Mouse (Mus musculus): Measurements from ENCODE around the gene Cd2ap. TPM values are rescaled to one million over a fixed set of nuclear protein-coding genes. Genes with fewer than 3 reads are reported as not detected.

Gene Cd2ap
- total and polyA plus RNA-seq, 3 experiments, result 18.8 to 36.3 (median 26.1) TPM

GRCm38 (mm10) chr17:42789723-42790122, 86.7 kb downstream of the Cd2ap start:
- dilution Hi-C loops (cut with MboI; ENCODE audit: extremely low pct_ligation_motif_present, extremely low pct_unique_long_range_greater_than_20kb, low sequenced_read_pairs) (no loop called here), in situ Hi-C loops (cut with MboI; ENCODE audit: low pct_ligation_motif_present, low pct_unique_long_range_greater_than_20kb, low sequenced_read_pairs) (loop anchor here (25.0 kb wide), 1 partner anchor 127 kb away; no protein-coding TSS in a partner anchor)
- no peaks in the 10 kb centered on the region for H3K4me1 ChIP-seq (ENCODE audit: control insufficient read depth in 1 of 2, insufficient read depth in 2 of 2)
- H3K9me3 ChIP-seq (replicated peaks; ENCODE audit: low read length), result no peaks in the 10 kb centered on the region
- no peaks in the 10 kb centered on the region for H3K79me2 ChIP-seq (replicated peaks; ENCODE audit: control insufficient read depth, extremely low read depth, insufficient read depth, poor library complexity, severe bottlenecking)
- TF ChIP-seq NRF1 (IDR thresholded peaks at IDR 0.05; ENCODE audit: low read depth, low read length) (no peak), CHD1 (IDR thresholded peaks at IDR 0.05; ENCODE audit: low read depth, low read length) (no peak), NELFE (IDR thresholded peaks at IDR 0.05; ENCODE audit: low read depth, low read length) (no peak), ELF1 (IDR thresholded peaks at IDR 0.05; ENCODE audit: low read depth, low read length) (no peak), ZC3H11A (IDR thresholded peaks at IDR 0.05; ENCODE audit: low read depth, low read length) (no peak), PAX5 (IDR thresholded peaks at IDR 0.05; ENCODE audit: low read length) (no peak), HCFC1 (IDR thresholded peaks at IDR 0.05; ENCODE audit: low read depth, low read length) (no peak), TBP (conservative IDR thresholded peaks at IDR 0.05; ENCODE audit: low read depth, low read length) (no peak), ZKSCAN1 (IDR thresholded peaks at IDR 0.05; ENCODE audit: borderline replicate concordance, low read depth, low read length) (no peak), USF1 (IDR thresholded peaks at IDR 0.05; ENCODE audit: low read depth, low read length) (no peak), JUN (IDR thresholded peaks at IDR 0.05; ENCODE audit: insufficient read depth, low read depth, low read length) (no peak), MAZ (IDR thresholded peaks at IDR 0.05; ENCODE audit: low read depth, low read length) (no peak), GABPA (IDR thresholded peaks at IDR 0.05; ENCODE audit: insufficient replicate concordance, low read depth, low read length) (no peak)
- H3K4me2 ChIP-seq (ENCODE audit: insufficient read depth, low read depth, poor library complexity, severe bottlenecking), result no peak overlapping the region
- H3K4me3 ChIP-seq (replicated peaks in 1 of 3; ENCODE audit: low read depth in 2 of 3, low read length in 2 of 3, poor library complexity in 1 of 3), result no peak overlapping the region
- H3K36me3 ChIP-seq (replicated peaks in 1 of 2; ENCODE audit: control insufficient read depth in 1 of 2, insufficient read depth in 1 of 2, low read length in 1 of 2), result peaks cover 4 to 5% of the 10 kb centered on the region in 2 experiments
- H3K27ac ChIP-seq (ENCODE audit: insufficient read depth, low read depth), result no peak overlapping the region
- no peak for DNase-seq (ENCODE audit: extremely low read depth)
- no peak overlapping the region for H3K9ac ChIP-seq (ENCODE audit: insufficient read depth, low read depth)
- H3K27me3 ChIP-seq (replicated peaks), result no peaks in the 10 kb centered on the region

- in situ Hi-C loops (cut with MboI; ENCODE audit: low pct_ligation_motif_present, low pct_unique_long_range_greater_than_20kb, low sequenced_read_pairs), result loop anchor here (25.0 kb wide), 1 partner anchor 127 kb away; no protein-coding TSS in a partner anchor
- peaks cover 3 to 5% of the 10 kb centered on the region in 2 experiments for H3K36me3 ChIP-seq (replicated peaks in 1 of 2; ENCODE audit: control insufficient read depth in 1 of 2, insufficient read depth in 1 of 2, low read length in 1 of 2)
- no peak overlapping the region for H3K27ac ChIP-seq (ENCODE audit: insufficient read depth, low read depth)
- no peak overlapping the region for H3K4me3 ChIP-seq (replicated peaks in 1 of 3; ENCODE audit: low read depth in 2 of 3, low read length in 2 of 3, poor library complexity in 1 of 3)
- no peak for DNase-seq (ENCODE audit: extremely low read depth)
- H3K4me2 ChIP-seq (ENCODE audit: insufficient read depth, low read depth, poor library complexity, severe bottlenecking), result no peak overlapping the region
- dilution Hi-C loops (cut with MboI; ENCODE audit: extremely low pct_ligation_motif_present, extremely low pct_unique_long_range_greater_than_20kb, low sequenced_read_pairs), result no loop called here
- no peaks in the 10 kb centered on the region for H3K9me3 ChIP-seq (replicated peaks; ENCODE audit: low read length)
- TF ChIP-seq USF2 (conservative IDR thresholded peaks at IDR 0.05; ENCODE audit: low read depth, low read length), result no peak
- no peak for TF ChIP-seq RAD21 (IDR thresholded peaks at IDR 0.05; ENCODE audit: low read depth, low read length)
- no peak for TF ChIP-seq KAT2A (IDR thresholded peaks at IDR 0.05; ENCODE audit: insufficient replicate concordance, low read length)
- TF ChIP-seq CTCF (conservative IDR thresholded peaks at IDR 0.05 in 1 of 2, IDR thresholded peaks at IDR 0.05 in 1 of 2; ENCODE audit: low read depth in 2 of 2, low read length in 2 of 2), result no peak
- TF ChIP-seq USF1 (IDR thresholded peaks at IDR 0.05; ENCODE audit: low read depth, low read length), result no peak
- TF ChIP-seq ZKSCAN1 (IDR thresholded peaks at IDR 0.05; ENCODE audit: borderline replicate concordance, low read depth, low read length), result no peak
- no peak for TF ChIP-seq NRF1 (IDR thresholded peaks at IDR 0.05; ENCODE audit: low read depth, low read length)
- TF ChIP-seq E2F4 (IDR thresholded peaks at IDR 0.05; ENCODE audit: insufficient replicate concordance, low read depth, low read length), result no peak
- no peak for TF ChIP-seq GABPA (IDR thresholded peaks at IDR 0.05; ENCODE audit: insufficient replicate concordance, low read depth, low read length)
- TF ChIP-seq SMC3 (IDR thresholded peaks at IDR 0.05; ENCODE audit: low read depth, low read length), result no peak
- no peak for TF ChIP-seq NELFE (IDR thresholded peaks at IDR 0.05; ENCODE audit: low read depth, low read length)
- no peak for TF ChIP-seq SIN3A (IDR thresholded peaks at IDR 0.05; ENCODE audit: low read length)
- no peak for TF ChIP-seq CHD1 (IDR thresholded peaks at IDR 0.05; ENCODE audit: low read depth, low read length)
- TF ChIP-seq MYC (IDR thresholded peaks at IDR 0.05; ENCODE audit: low read depth, low read length), result no peak
- no peak for TF ChIP-seq MAZ (IDR thresholded peaks at IDR 0.05; ENCODE audit: low read depth, low read length)
- no peak for TF ChIP-seq MAFK (IDR thresholded peaks at IDR 0.05; ENCODE audit: insufficient replicate concordance, low read length)
- H3K27me3 ChIP-seq (replicated peaks), result no peaks in the 10 kb centered on the region
- H3K4me1 ChIP-seq (ENCODE audit: control insufficient read depth in 1 of 2, insufficient read depth in 2 of 2), result no peaks in the 10 kb centered on the region
- H3K9ac ChIP-seq (ENCODE audit: insufficient read depth, low read depth), result no peak overlapping the region
- no peaks in the 10 kb centered on the region for H3K79me2 ChIP-seq (replicated peaks; ENCODE audit: control insufficient read depth, extremely low read depth, insufficient read depth, poor library complexity, severe bottlenecking)
Observed at GRCm38 (mm10) chr17:42788686-42789453, 87.6 kb downstream of the Cd2ap start.
